Mouse (Mus musculus) heart, embryonic 11.5 days (tissue): ENCODE data around the gene Pard3. TPM values are rescaled to one million over a fixed set of nuclear protein-coding genes. Genes with fewer than 3 reads are reported as not detected.

Experiments used
- ATAC-seq: fragments of 200-750 bp; cut with Nextera tagmentation; replicated peaks from 2 replicates; pipeline ENCODE4 v1.8.0; 2017; ENCODE audit warnings: moderate library complexity; ENCODE audit not compliant: insufficient number of reproducible peaks, low FRiP score, low TSS enrichment
- H3K27ac ChIP-seq: fragments of 300-500 bp; sonication (generic); 2 replicates; pipeline ENCODE4 v1.5.1; 2014; ENCODE audit warnings: mild to moderate bottlenecking, low read depth, low read length
- H3K27me3 ChIP-seq: fragments of 300-500 bp; sonication (generic); 2 replicates; pipeline ENCODE4 v1.6.1; 2014; ENCODE audit warnings: mild to moderate bottlenecking, low read length, mixed read lengths; ENCODE audit not compliant: control insufficient read depth, insufficient read depth
- H3K36me3 ChIP-seq: fragments of 300-500 bp; sonication (generic); 2 replicates; pipeline ENCODE4 v1.6.1; 2014; ENCODE audit warnings: mild to moderate bottlenecking, low read length, moderate library complexity, mixed read lengths; ENCODE audit not compliant: control insufficient read depth, insufficient read depth
- H3K4me1 ChIP-seq: fragments of 300-500 bp; sonication (generic); 2 replicates; pipeline ENCODE4 v1.6.1; 2014; ENCODE audit warnings: low read length; ENCODE audit not compliant: control insufficient read depth, insufficient read depth
- H3K4me2 ChIP-seq: fragments of 300-500 bp; sonication (generic); 2 replicates; pipeline ENCODE4 v1.6.1; 2014; ENCODE audit warnings: mild to moderate bottlenecking, moderate library complexity
- H3K4me3 ChIP-seq: fragments of 300-500 bp; sonication (generic); 2 replicates; pipeline ENCODE4 v1.5.1; 2014; ENCODE audit warnings: low read depth, low read length
- H3K9ac ChIP-seq: fragments of 300-500 bp; sonication (generic); 2 replicates; pipeline ENCODE4 v1.6.1; 2014; ENCODE audit warnings: mild to moderate bottlenecking, low read depth, low read length, moderate library complexity
- H3K9me3 ChIP-seq: fragments of 300-500 bp; sonication (generic); replicated peaks from 2 replicates; pipeline ENCODE4 v1.6.1; 2016; ENCODE audit warnings: low read length; ENCODE audit not compliant: control insufficient read depth
- WGBS: fragments of 180-500 bp; shearing (Covaris S2); extraction: QIAGEN DNeasy Blood & Tissue Kit; methylation state at CpG from one replicate; pipeline ENCODE4 v1.1.7; 2014; ENCODE audit not compliant: insufficient replicate concordance; 5-methylcytosine and 5-hydroxymethylcytosine counted together
- polyA plus RNA-seq: library from polyadenylated mRNA; unstranded; fragments of >200 nt; fragmentation: Nextera tagmentation; extraction: Ambion mirVana; gene quantifications from 2 replicates; pipeline ENCODE4 v1.2.1, GENCODE M21; 2014

Gene Pard3
- polyA plus RNA-seq, 1 experiment from 2014 or later, result 24.0 TPM

DNA sequence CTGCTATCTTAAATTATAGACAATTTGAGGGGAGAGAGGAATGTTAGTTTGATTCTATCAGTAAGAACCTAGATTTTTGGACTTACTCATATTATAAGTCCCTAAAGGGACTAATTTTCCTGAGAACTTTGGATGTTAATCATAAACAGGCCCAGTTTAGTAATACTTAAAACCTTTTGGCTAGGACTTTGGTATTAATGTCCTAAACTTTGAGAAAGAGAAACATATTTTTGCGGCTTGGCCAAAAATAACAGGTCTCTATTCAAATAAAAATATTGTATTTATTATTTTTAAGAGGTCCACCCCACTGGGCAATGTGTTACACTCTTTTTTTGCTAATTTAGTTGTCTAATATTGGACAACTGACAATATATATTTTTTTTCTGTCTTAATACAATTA is 271.5 kb downstream of the Pard3 start:
- Histone ChIP-seq H3K27ac (no peak overlapping the region), H3K9ac (no peak overlapping the region), H3K4me3 (no peak overlapping the region), H3K36me3 (no peaks in the 10 kb centered on the region; the same call in 1 of the 2 replicates), H3K9me3 (no peaks in the 10 kb centered on the region), H3K4me2 (no peak overlapping the region), H3K4me1 (peaks cover 14% of the 10 kb centered on the region), H3K27me3 (no peaks in the 10 kb centered on the region)
- ATAC-seq, result no peak
- WGBS, result 90% methylated on average over 1 of the region's 1 CpGs

DNA sequence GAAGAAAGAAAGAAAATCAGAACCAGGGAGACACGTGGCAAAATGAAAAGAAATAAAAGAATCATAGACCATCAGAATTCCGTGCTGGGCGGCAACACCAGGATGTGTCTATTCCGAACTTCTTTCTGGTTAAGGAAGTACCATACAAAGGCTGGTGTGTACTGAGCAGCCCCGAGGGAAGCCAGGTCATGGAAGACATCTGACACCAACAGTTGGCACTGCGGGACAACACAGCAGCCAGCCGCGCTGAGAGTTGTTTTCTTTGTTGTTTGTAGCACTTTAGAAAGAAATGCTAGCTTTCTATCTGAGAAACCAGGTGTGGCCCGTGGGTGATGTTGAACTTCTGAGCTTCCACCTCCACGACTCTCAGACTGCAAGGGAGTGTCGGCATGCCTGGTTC is 274.5 kb downstream of the Pard3 start:
- Histone ChIP-seq H3K27me3 (no peaks in the 10 kb centered on the region), H3K9me3 (no peaks in the 10 kb centered on the region), H3K4me2 (no peak overlapping the region), H3K36me3 (no peaks in the 10 kb centered on the region), H3K4me3 (no peak overlapping the region), H3K27ac (no peak overlapping the region), H3K9ac (no peak overlapping the region), H3K4me1 (peaks cover 10% of the 10 kb centered on the region)
- WGBS, result 82% methylated on average over 11 of the region's 11 CpGs
- ATAC-seq, result no peak

DNA sequence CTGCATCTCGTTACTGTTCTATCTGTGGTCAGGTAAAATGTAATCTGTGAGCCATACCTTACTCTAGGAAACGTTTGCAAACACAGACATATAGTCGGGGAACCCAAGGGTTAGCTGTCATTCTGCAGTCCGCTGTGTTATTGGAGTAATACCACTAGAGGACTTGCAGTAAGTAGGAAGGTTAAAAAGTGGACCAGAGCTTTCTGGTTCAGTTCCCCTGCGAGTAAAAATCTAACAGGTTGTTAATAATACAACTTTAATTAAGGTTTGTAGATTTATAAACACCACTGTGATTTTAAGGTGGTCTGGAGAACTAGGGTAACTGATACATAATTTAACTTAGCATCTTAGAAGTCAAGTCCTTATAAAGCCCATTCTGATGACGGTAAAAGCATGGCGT is 277.4 kb downstream of the Pard3 start:
- ATAC-seq, result no peak
- H3K27me3 ChIP-seq, result no peaks in the 10 kb centered on the region
- 87% methylated on average over 7 of the region's 7 CpGs for WGBS
- no peaks in the 10 kb centered on the region for H3K36me3 ChIP-seq
- no peaks in the 10 kb centered on the region for H3K4me1 ChIP-seq
- H3K9ac ChIP-seq, result no peak overlapping the region
- no peak overlapping the region for H3K27ac ChIP-seq
- H3K4me2 ChIP-seq, result no peak overlapping the region
- no peak overlapping the region for H3K4me3 ChIP-seq
- no peaks in the 10 kb centered on the region for H3K9me3 ChIP-seq

DNA sequence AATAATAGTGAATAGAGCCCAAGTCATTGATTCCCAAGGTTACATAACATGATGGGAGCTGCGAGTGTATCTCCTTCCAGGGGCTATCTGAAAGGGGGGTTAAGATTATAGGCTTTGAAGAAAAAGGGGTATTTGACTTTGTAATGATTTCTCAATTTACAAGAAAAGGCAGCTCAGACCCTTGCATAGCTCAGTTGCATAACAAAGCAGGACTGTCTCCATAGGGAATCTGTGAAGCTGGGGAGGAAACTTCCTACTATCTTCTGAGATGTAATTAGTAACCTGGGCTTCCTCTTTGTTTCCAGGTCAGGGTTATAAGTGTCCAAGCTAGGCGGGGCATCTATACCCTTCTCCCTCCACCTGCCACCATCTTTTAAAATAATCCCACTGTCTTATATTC is 279.4 kb downstream of the Pard3 start:
- H3K27ac ChIP-seq, result no peak overlapping the region
- H3K36me3 ChIP-seq, result no peaks in the 10 kb centered on the region
- no peak overlapping the region for H3K4me2 ChIP-seq
- H3K4me1 ChIP-seq, result no peaks in the 10 kb centered on the region
- no peak overlapping the region for H3K9ac ChIP-seq
- no peaks in the 10 kb centered on the region for H3K27me3 ChIP-seq
- no peak for ATAC-seq
- no peaks in the 10 kb centered on the region for H3K9me3 ChIP-seq
- WGBS, result 62% methylated on average over 2 of the region's 2 CpGs
- H3K4me3 ChIP-seq, result no peak overlapping the region

DNA sequence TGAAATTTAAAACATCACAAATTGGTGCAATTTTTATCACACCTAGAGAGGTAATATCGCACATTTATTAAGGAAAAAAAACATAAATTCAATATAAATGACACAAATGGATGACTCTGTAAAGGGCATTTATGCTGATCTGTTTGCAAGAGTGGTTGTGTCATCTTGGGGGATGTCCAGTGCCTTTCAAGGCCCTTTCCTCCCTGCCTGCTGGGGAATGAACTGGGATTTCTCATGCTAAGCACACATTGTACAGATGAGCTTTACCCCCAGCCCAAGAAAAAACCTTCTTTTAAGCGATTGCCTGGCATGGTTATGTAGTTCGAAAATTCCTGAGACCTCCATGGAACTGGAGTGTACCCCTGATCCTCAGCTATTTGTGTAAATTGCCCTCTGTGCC is 280.7 kb downstream of the Pard3 start:
- H3K4me1 ChIP-seq, result no peaks in the 10 kb centered on the region
- H3K36me3 ChIP-seq, result no peaks in the 10 kb centered on the region
- no peaks in the 10 kb centered on the region for H3K27me3 ChIP-seq
- H3K27ac ChIP-seq, result no peak overlapping the region
- no peak overlapping the region for H3K4me3 ChIP-seq
- 81% methylated on average over 3 of the region's 3 CpGs for WGBS
- ATAC-seq, result no peak
- H3K4me2 ChIP-seq, result no peak overlapping the region
- no peak overlapping the region for H3K9ac ChIP-seq
- no peaks in the 10 kb centered on the region for H3K9me3 ChIP-seq

DNA sequence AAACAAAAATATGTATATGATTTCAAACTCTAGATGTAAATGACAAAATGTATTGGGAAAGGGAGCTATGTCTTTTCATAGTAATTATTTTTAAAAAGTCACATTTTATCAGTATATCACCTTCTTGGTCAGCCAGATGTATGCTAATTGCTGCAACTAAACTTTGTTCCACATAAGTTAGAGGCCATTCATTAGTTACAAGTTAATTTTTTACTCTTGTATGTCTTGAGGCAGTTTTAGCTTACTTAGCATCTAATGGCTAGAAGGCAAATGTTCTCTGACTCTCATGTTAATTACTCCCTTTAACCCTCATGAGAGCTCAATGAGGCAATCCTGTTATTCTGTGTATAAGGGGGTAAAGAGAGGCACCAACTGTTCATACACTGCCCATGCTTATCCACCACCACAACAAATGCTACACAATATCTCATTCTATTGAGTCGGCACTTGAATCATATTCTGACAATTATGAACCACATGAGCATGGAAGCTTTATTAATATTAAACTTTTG is 282.3 kb downstream of the Pard3 start:
- 89% methylated on average over 1 of the region's 1 CpGs for WGBS
- H3K9me3 ChIP-seq, result no peaks in the 10 kb centered on the region
- H3K4me2 ChIP-seq, result no peak overlapping the region
- no peak for ATAC-seq
- H3K4me3 ChIP-seq, result no peak overlapping the region
- no peaks in the 10 kb centered on the region for H3K27me3 ChIP-seq
- no peaks in the 10 kb centered on the region for H3K36me3 ChIP-seq
- H3K4me1 ChIP-seq, result no peaks in the 10 kb centered on the region
- H3K27ac ChIP-seq, result no peak overlapping the region
- H3K9ac ChIP-seq, result no peak overlapping the region

DNA sequence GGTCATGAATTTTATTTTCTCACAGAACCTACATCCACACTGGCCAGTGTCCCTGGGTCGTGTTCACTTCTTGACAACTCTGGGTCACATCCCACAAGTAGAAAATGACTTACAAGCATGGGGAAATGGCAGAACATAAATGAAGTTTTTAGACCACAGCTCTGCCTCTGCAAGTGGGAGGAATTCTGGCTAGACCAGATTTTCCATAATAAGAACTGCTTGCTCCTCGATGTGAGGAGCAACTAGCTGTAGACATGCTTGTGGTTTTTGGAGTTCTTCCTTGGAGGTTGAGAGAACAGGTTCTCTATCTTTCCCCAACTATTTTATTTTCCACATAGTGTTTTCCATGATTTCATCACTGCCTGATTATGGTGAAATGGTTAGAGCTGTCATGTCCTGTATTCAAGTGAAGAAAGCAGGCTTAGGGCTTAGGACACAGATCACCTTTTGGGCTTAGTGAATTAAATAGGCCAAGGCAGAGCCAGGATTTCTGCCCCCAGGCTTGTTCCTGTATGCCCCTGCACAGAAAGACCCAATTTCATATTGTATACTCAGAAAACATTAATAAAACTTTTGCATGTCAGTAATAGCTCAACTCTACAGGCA is 284.3 kb downstream of the Pard3 start:
- Histone ChIP-seq H3K4me3 (no peak overlapping the region), H3K27ac (no peak overlapping the region), H3K27me3 (no peaks in the 10 kb centered on the region), H3K9ac (no peak overlapping the region), H3K4me1 (no peaks in the 10 kb centered on the region), H3K4me2 (no peak overlapping the region), H3K9me3 (no peaks in the 10 kb centered on the region), H3K36me3 (no peaks in the 10 kb centered on the region)
- ATAC-seq, result no peak
- WGBS, result 80% methylated on average over 2 of the region's 2 CpGs

DNA sequence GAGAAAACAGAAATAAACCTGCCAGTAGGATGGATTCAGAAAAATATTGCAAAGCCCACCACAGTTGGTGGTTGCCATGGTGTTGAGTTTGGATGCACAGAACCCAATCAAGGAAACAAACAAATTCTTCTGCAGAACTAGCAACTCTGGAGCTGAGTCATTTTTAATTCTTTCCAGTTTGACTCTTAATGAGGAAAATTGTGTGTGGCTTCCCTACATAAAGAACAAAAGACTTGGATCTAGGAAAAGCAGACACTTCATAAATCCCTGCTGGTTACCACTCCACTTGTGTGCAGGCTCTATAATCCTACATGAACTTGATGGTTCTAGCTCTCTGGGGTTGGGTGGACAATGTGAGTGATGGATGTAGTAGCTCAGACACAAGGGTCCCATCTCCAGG is 298.1 kb downstream of the Pard3 start:
- Histone ChIP-seq H3K9ac (no peak overlapping the region), H3K4me2 (no peak overlapping the region), H3K36me3 (0 out of 2 replicates have a peak, but pooled peaks cover 3% of the 10 kb centered on the region), H3K4me1 (no peaks in the 10 kb centered on the region), H3K27ac (no peak overlapping the region), H3K4me3 (no peak overlapping the region), H3K27me3 (no peaks in the 10 kb centered on the region), H3K9me3 (no peaks in the 10 kb centered on the region)
- ATAC-seq, result no peak

DNA sequence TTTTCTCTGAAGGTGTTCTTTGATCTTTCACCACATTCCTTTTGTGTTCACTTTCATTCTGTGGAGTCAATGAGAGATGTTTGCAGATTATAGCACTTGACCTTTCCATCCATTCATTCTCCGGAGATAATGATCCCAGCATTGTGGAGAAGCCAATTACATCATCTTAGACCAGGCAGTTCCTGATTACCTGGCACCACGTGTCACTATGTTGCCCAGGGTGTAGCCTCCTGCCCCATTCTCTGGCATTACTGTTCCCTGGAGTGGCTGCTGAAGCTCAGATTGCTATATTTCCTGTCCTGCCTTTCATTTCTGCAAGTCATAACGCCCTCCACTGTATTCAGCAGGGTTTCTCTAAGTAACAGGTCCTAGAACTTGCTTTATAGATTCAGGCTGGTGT is 304.7 kb downstream of the Pard3 start:
- H3K4me3 ChIP-seq, result no peak overlapping the region
- H3K27ac ChIP-seq, result no peak overlapping the region
- peaks cover 7% of the 10 kb centered on the region; the same call in 1 of the 2 replicates for H3K36me3 ChIP-seq
- H3K9ac ChIP-seq, result no peak overlapping the region
- no peaks in the 10 kb centered on the region for H3K9me3 ChIP-seq
- H3K4me2 ChIP-seq, result no peak overlapping the region
- no peak for ATAC-seq
- 65% methylated on average over 3 of the region's 3 CpGs for WGBS
- H3K4me1 ChIP-seq, result no peaks in the 10 kb centered on the region
- no peaks in the 10 kb centered on the region for H3K27me3 ChIP-seq
